Mouse (Mus musculus): ENCODE results near the gene Stradb. TPM values are rescaled to one million over a fixed set of nuclear protein-coding genes. Genes with fewer than 3 reads are reported as not detected.

Gene Stradb
- total RNA-seq, 1 experiment, result 2.7 TPM

GRCm38 (mm10) chr1:58993723-58994122 is 20.4 kb downstream of the Stradb start:
- Histone ChIP-seq H3K4me3 (ENCODE audit: insufficient read depth in 1 of 2, low read depth in 1 of 2, low read length in 2 of 2, poor library complexity in 1 of 2, severe bottlenecking in 1 of 2) (no peak overlapping the region), H3K4me1 (ENCODE audit: control insufficient read depth in 2 of 2, insufficient read depth in 2 of 2, low read length in 2 of 2, poor library complexity in 1 of 2) (peaks cover 0 to 1% of the 10 kb centered on the region in 2 experiments; a peak in 1 of 4 replicates), H3K9me3 (ENCODE audit: control insufficient read depth, insufficient read depth, low read depth, low read length) (no peaks in the 10 kb centered on the region), H3K36me3 (ENCODE audit: control insufficient read depth, insufficient read depth, low read length, poor library complexity, severe bottlenecking) (no peaks in the 10 kb centered on the region), H3K27ac (ENCODE audit: insufficient read depth, low read depth, low read length, poor library complexity, severe bottlenecking) (no peak overlapping the region), H3K9ac (ENCODE audit: insufficient read depth, low read depth, low read length, poor library complexity, severe bottlenecking) (no peak overlapping the region)
- no peak for TF ChIP-seq ZC3H11A (IDR thresholded peaks at IDR 0.05; ENCODE audit: borderline replicate concordance, low read depth, low read length)
- no peak for TF ChIP-seq HCFC1 (IDR thresholded peaks at IDR 0.05; ENCODE audit: borderline replicate concordance, insufficient read depth, low read length)
- TF ChIP-seq ZNF384 (IDR thresholded peaks at IDR 0.05; ENCODE audit: low read depth, low read length), result no peak
- TF ChIP-seq CHD2 (IDR thresholded peaks at IDR 0.05; ENCODE audit: low read depth, low read length), result no peak
- TF ChIP-seq MAFK (IDR thresholded peaks at IDR 0.05; ENCODE audit: insufficient read depth, low read depth, low read length), result no peak
- DNase-seq (ENCODE audit: low read depth, low spot score), result no peak
- in situ Hi-C loops (cut with MboI; ENCODE audit: low sequenced_read_pairs in 2 of 2, unreplicated experiment in 2 of 2), result no loop called here

- peaks cover 0 to 1% of the 10 kb centered on the region in 2 experiments; a peak in 1 of 4 replicates for H3K4me1 ChIP-seq (ENCODE audit: control insufficient read depth in 2 of 2, insufficient read depth in 2 of 2, low read length in 2 of 2, poor library complexity in 1 of 2)
- H3K9ac ChIP-seq (ENCODE audit: insufficient read depth, low read depth, low read length, poor library complexity, severe bottlenecking), result no peak overlapping the region
- no peak overlapping the region for H3K4me3 ChIP-seq (ENCODE audit: insufficient read depth in 1 of 2, low read depth in 1 of 2, low read length in 2 of 2, poor library complexity in 1 of 2, severe bottlenecking in 1 of 2)
- no peaks in the 10 kb centered on the region for H3K36me3 ChIP-seq (ENCODE audit: control insufficient read depth, insufficient read depth, low read length, poor library complexity, severe bottlenecking)
- no peak for TF ChIP-seq ZNF384 (IDR thresholded peaks at IDR 0.05; ENCODE audit: low read depth, low read length)
- in situ Hi-C loops (cut with MboI; ENCODE audit: low sequenced_read_pairs in 2 of 2, unreplicated experiment in 2 of 2), result no loop called here
- no peak for DNase-seq (ENCODE audit: low read depth, low spot score)
- H3K9me3 ChIP-seq (ENCODE audit: control insufficient read depth, insufficient read depth, low read depth, low read length), result no peaks in the 10 kb centered on the region
- no peak overlapping the region for H3K27ac ChIP-seq (ENCODE audit: insufficient read depth, low read depth, low read length, poor library complexity, severe bottlenecking)
Observed at GRCm38 (mm10) chr1:58995313-58995712, 22.0 kb downstream of the Stradb start.

GRCm38 (mm10) chr1:59009250-59009649 is 35.9 kb downstream of the Stradb start:
- Histone ChIP-seq H3K9me3 (ENCODE audit: control insufficient read depth, insufficient read depth, low read depth, low read length) (no peaks in the 10 kb centered on the region), H3K4me1 (ENCODE audit: control insufficient read depth in 2 of 2, insufficient read depth in 2 of 2, low read length in 2 of 2, poor library complexity in 1 of 2) (no peaks in the 10 kb centered on the region), H3K36me3 (ENCODE audit: control insufficient read depth, insufficient read depth, low read length, poor library complexity, severe bottlenecking) (no peaks in the 10 kb centered on the region), H3K4me3 (ENCODE audit: insufficient read depth in 1 of 2, low read depth in 1 of 2, low read length in 2 of 2, poor library complexity in 1 of 2, severe bottlenecking in 1 of 2) (no peak overlapping the region), H3K27ac (ENCODE audit: insufficient read depth, low read depth, low read length, poor library complexity, severe bottlenecking) (no peak overlapping the region), H3K9ac (ENCODE audit: insufficient read depth, low read depth, low read length, poor library complexity, severe bottlenecking) (no peak overlapping the region)
- TF ChIP-seq ZC3H11A (IDR thresholded peaks at IDR 0.05; ENCODE audit: borderline replicate concordance, low read depth, low read length) (no peak), CHD2 (IDR thresholded peaks at IDR 0.05; ENCODE audit: low read depth, low read length) (no peak), ZNF384 (IDR thresholded peaks at IDR 0.05; ENCODE audit: low read depth, low read length) (no peak), HCFC1 (IDR thresholded peaks at IDR 0.05; ENCODE audit: borderline replicate concordance, insufficient read depth, low read length) (no peak), MAFK (IDR thresholded peaks at IDR 0.05; ENCODE audit: insufficient read depth, low read depth, low read length) (no peak)
- peak; percentile 9 for DNase-seq (ENCODE audit: low read depth, low spot score)
- in situ Hi-C loops (cut with MboI; ENCODE audit: low sequenced_read_pairs in 2 of 2, unreplicated experiment in 2 of 2), result no loop called here

GRCm38 (mm10) chr1:59021556-59021955 is 48.2 kb downstream of the Stradb start:
- Histone ChIP-seq H3K4me3 (ENCODE audit: insufficient read depth in 1 of 2, low read depth in 1 of 2, low read length in 2 of 2, poor library complexity in 1 of 2, severe bottlenecking in 1 of 2) (no peak overlapping the region), H3K9me3 (ENCODE audit: control insufficient read depth, insufficient read depth, low read depth, low read length) (no peaks in the 10 kb centered on the region), H3K9ac (ENCODE audit: insufficient read depth, low read depth, low read length, poor library complexity, severe bottlenecking) (no peak overlapping the region), H3K27ac (ENCODE audit: insufficient read depth, low read depth, low read length, poor library complexity, severe bottlenecking) (no peak overlapping the region), H3K4me1 (ENCODE audit: control insufficient read depth in 2 of 2, insufficient read depth in 2 of 2, low read length in 2 of 2, poor library complexity in 1 of 2) (no peaks in the 10 kb centered on the region), H3K36me3 (ENCODE audit: control insufficient read depth, insufficient read depth, low read length, poor library complexity, severe bottlenecking) (no peaks in the 10 kb centered on the region)
- TF ChIP-seq ZC3H11A (IDR thresholded peaks at IDR 0.05; ENCODE audit: borderline replicate concordance, low read depth, low read length) (no peak), ZNF384 (IDR thresholded peaks at IDR 0.05; ENCODE audit: low read depth, low read length) (no peak), MAFK (IDR thresholded peaks at IDR 0.05; ENCODE audit: insufficient read depth, low read depth, low read length) (no peak), HCFC1 (IDR thresholded peaks at IDR 0.05; ENCODE audit: borderline replicate concordance, insufficient read depth, low read length) (no peak), CHD2 (IDR thresholded peaks at IDR 0.05; ENCODE audit: low read depth, low read length) (no peak)
- DNase-seq (ENCODE audit: low read depth, low spot score), result no peak
- in situ Hi-C loops (cut with MboI; ENCODE audit: low sequenced_read_pairs in 2 of 2, unreplicated experiment in 2 of 2), result no loop called here

GRCm38 (mm10) chr1:59037723-59038122 is 64.4 kb downstream of the Stradb start:
- no peaks in the 10 kb centered on the region for H3K9me3 ChIP-seq (ENCODE audit: control insufficient read depth, insufficient read depth, low read depth, low read length)
- in situ Hi-C loops (cut with MboI; ENCODE audit: low sequenced_read_pairs in 2 of 2, unreplicated experiment in 2 of 2), result no loop called here
- no peak for TF ChIP-seq HCFC1 (IDR thresholded peaks at IDR 0.05; ENCODE audit: borderline replicate concordance, insufficient read depth, low read length)
- no peak for TF ChIP-seq ZC3H11A (IDR thresholded peaks at IDR 0.05; ENCODE audit: borderline replicate concordance, low read depth, low read length)
- no peak for TF ChIP-seq CHD2 (IDR thresholded peaks at IDR 0.05; ENCODE audit: low read depth, low read length)
- TF ChIP-seq ZNF384 (IDR thresholded peaks at IDR 0.05; ENCODE audit: low read depth, low read length), result no peak
- TF ChIP-seq MAFK (IDR thresholded peaks at IDR 0.05; ENCODE audit: insufficient read depth, low read depth, low read length), result no peak
- no peaks in the 10 kb centered on the region for H3K36me3 ChIP-seq (ENCODE audit: control insufficient read depth, insufficient read depth, low read length, poor library complexity, severe bottlenecking)
- no peak overlapping the region for H3K27ac ChIP-seq (ENCODE audit: insufficient read depth, low read depth, low read length, poor library complexity, severe bottlenecking)
- H3K9ac ChIP-seq (ENCODE audit: insufficient read depth, low read depth, low read length, poor library complexity, severe bottlenecking), result no peak overlapping the region
- H3K4me3 ChIP-seq (ENCODE audit: insufficient read depth in 1 of 2, low read depth in 1 of 2, low read length in 2 of 2, poor library complexity in 1 of 2, severe bottlenecking in 1 of 2), result no peak overlapping the region
- H3K4me1 ChIP-seq (ENCODE audit: control insufficient read depth in 2 of 2, insufficient read depth in 2 of 2, low read length in 2 of 2, poor library complexity in 1 of 2), result no peaks in the 10 kb centered on the region
- DNase-seq (ENCODE audit: low read depth, low spot score), result no peak

Other genes starting within 250 kb of the Stradb start
- 1.6 and 2.5 TPM in 2 replicates for gene Casp8, start 178.1 kb upstream of the Stradb start, total RNA-seq (2012; rRNA removed)
- 17.0 and 19.7 TPM in 2 replicates for gene Trak2, start 92 bp upstream of the Stradb start, total RNA-seq (2012; rRNA removed)
- 0.22 TPM in 1 of 2 replicates, not detected in the other for gene C2cd6, start 121.4 kb downstream of the Stradb start, total RNA-seq (2012; rRNA removed)
- 23.4 and 36.5 TPM in 2 replicates for gene Tmem237, start 146.9 kb downstream of the Stradb start, total RNA-seq (2012; rRNA removed)
- 1.0 and 1.2 TPM in 2 replicates for gene Mpp4, start 189.9 kb downstream of the Stradb start, total RNA-seq (2012; rRNA removed)

Measured in ES-E14 (cell line).